Mouse (Mus musculus) lung, embryonic 16.5 days (tissue): ENCODE measurements at regions not wholly inside any gene's neighbourhood (a gene's known extent, or its start where the extent isn't known, plus 50 kb on each side); places are given as distances from the start of the nearest gene placed in this dataset.

Experiments used
- ATAC-seq: fragments of 200-750 bp; cut with Nextera tagmentation; 2 replicates; pipeline ENCODE4 v1.8.0; 2017; ENCODE audit warnings: low read depth, mild to moderate bottlenecking, moderate library complexity
- H3K27ac ChIP-seq: fragments of 300-500 bp; sonication (generic); 2 replicates; pipeline ENCODE4 v1.5.1; 2014; ENCODE audit warnings: mild to moderate bottlenecking, control low read depth, low read length
- H3K27me3 ChIP-seq: fragments of 300-500 bp; sonication (generic); 2 replicates; pipeline ENCODE4 v1.6.1; 2014; ENCODE audit warnings: low read depth, low read length, mixed read lengths; ENCODE audit not compliant: control insufficient read depth, insufficient read depth
- H3K36me3 ChIP-seq: fragments of 300-500 bp; sonication (generic); 2 replicates; pipeline ENCODE4 v1.6.1; 2014; ENCODE audit warnings: low read length; ENCODE audit not compliant: control insufficient read depth, insufficient read depth
- H3K4me1 ChIP-seq: fragments of 300-500 bp; sonication (generic); replicated peaks from 2 replicates; pipeline ENCODE4 v1.6.1; 2014; ENCODE audit warnings: low read length, mixed read lengths; ENCODE audit not compliant: control insufficient read depth, insufficient read depth
- H3K4me2 ChIP-seq: fragments of 300-500 bp; sonication (generic); 2 replicates; pipeline ENCODE4 v1.6.1; 2014; ENCODE audit warnings: low read depth, low read length, control low read depth
- H3K4me3 ChIP-seq: fragments of 300-500 bp; sonication (generic); 2 replicates; pipeline ENCODE4 v1.5.1; 2014; ENCODE audit warnings: mild to moderate bottlenecking, low read length, control low read depth
- H3K9ac ChIP-seq: fragments of 300-500 bp; sonication (generic); 2 replicates; pipeline ENCODE4 v1.6.1; 2014; ENCODE audit warnings: low read length, control low read depth
- H3K9me3 ChIP-seq: fragments of 300-500 bp; sonication (generic); 2 replicates; pipeline ENCODE4 v1.6.1; 2016; ENCODE audit warnings: low read length; ENCODE audit not compliant: control insufficient read depth
- WGBS: fragments of 180-500 bp; shearing (Covaris S2); extraction: QIAGEN DNeasy Blood & Tissue Kit; methylation state at CpG from one replicate; pipeline ENCODE4 v1.1.7; 2014; 5-methylcytosine and 5-hydroxymethylcytosine counted together

- 43% methylated on average over 5 of the region's 5 CpGs for WGBS
- ATAC-seq: no peak
These were observed 93.4 kb upstream of the Ankrd50 start for GRCm38 (mm10) chr3:38577890-38578628.

GRCm38 (mm10) chr3:38573594-38573993, 89.0 kb upstream of the Ankrd50 start:
- no peak for ATAC-seq
- no peak overlapping the region for H3K4me2 ChIP-seq
- H3K9ac ChIP-seq: no peak overlapping the region
- no peaks in the 10 kb centered on the region for H3K27me3 ChIP-seq
- H3K36me3 ChIP-seq: no peaks in the 10 kb centered on the region
- H3K27ac ChIP-seq: no peak overlapping the region
- no peaks in the 10 kb centered on the region for H3K9me3 ChIP-seq
- H3K4me3 ChIP-seq: no peak overlapping the region
- 0 out of 2 replicates have a peak, but pooled peaks cover 8% of the 10 kb centered on the region for H3K4me1 ChIP-seq
- WGBS: 78% methylated on average over 5 of the region's 5 CpGs

More at GRCm38 (mm10) chr3:38577890-38578628, 93.4 kb upstream of the Ankrd50 start:
- no peak overlapping the region for H3K4me3 ChIP-seq
- no peaks in the 10 kb centered on the region for H3K27me3 ChIP-seq
- H3K4me1 ChIP-seq: no peaks in the 10 kb centered on the region
- H3K36me3 ChIP-seq: no peaks in the 10 kb centered on the region
- no peak overlapping the region for H3K4me2 ChIP-seq
- no peak overlapping the region for H3K27ac ChIP-seq
- no peaks in the 10 kb centered on the region for H3K9me3 ChIP-seq
- no peak overlapping the region for H3K9ac ChIP-seq

- Histone ChIP-seq H3K4me3 (no peak overlapping the region), H3K9me3 (no peaks in the 10 kb centered on the region), H3K36me3 (no peaks in the 10 kb centered on the region), H3K9ac (no peak overlapping the region), H3K4me2 (no peak overlapping the region), H3K27me3 (no peaks in the 10 kb centered on the region), H3K4me1 (0 out of 2 replicates have a peak, but pooled peaks cover 8% of the 10 kb centered on the region), H3K27ac (no peak overlapping the region)
- 28% methylated on average over 3 of the region's 3 CpGs for WGBS
- ATAC-seq: peak; percentile 86
These were observed 87.5 kb upstream of the Ankrd50 start for GRCm38 (mm10) chr3:38572159-38572558.

GRCm38 (mm10) chr3:38571224-38571623, 86.6 kb upstream of the Ankrd50 start:
- no peak overlapping the region for H3K9ac ChIP-seq
- WGBS: 81% methylated on average over 4 of the region's 4 CpGs
- no peaks in the 10 kb centered on the region for H3K27me3 ChIP-seq
- 0 out of 2 replicates have a peak, but pooled peaks cover 8% of the 10 kb centered on the region for H3K4me1 ChIP-seq
- H3K4me3 ChIP-seq: no peak overlapping the region
- H3K36me3 ChIP-seq: no peaks in the 10 kb centered on the region
- no peak overlapping the region for H3K4me2 ChIP-seq
- no peak for ATAC-seq
- peak overlapping the region; percentile 80 for H3K27ac ChIP-seq
- H3K9me3 ChIP-seq: no peaks in the 10 kb centered on the region

GRCm38 (mm10) chr3:38569001-38569400, 84.4 kb upstream of the Ankrd50 start:
- Histone ChIP-seq H3K36me3 (no peaks in the 10 kb centered on the region), H3K4me2 (no peak overlapping the region), H3K4me3 (no peak overlapping the region), H3K4me1 (0 out of 2 replicates have a peak, but pooled peaks cover 8% of the 10 kb centered on the region), H3K9ac (no peak overlapping the region), H3K9me3 (no peaks in the 10 kb centered on the region), H3K27me3 (no peaks in the 10 kb centered on the region), H3K27ac (no peak overlapping the region)
- 45% methylated on average over 6 of the region's 6 CpGs for WGBS
- no peak for ATAC-seq

GRCm38 (mm10) chr3:38568596-38568975, 83.9 kb upstream of the Ankrd50 start:
- no peak for ATAC-seq
- WGBS: 48% methylated on average over 2 of the region's 2 CpGs

GRCm38 (mm10) chr3:38567946-38568595, 83.4 kb upstream of the Ankrd50 start:
- no peak for ATAC-seq
- H3K27me3 ChIP-seq: no peaks in the 10 kb centered on the region
- H3K4me2 ChIP-seq: no peak overlapping the region
- H3K27ac ChIP-seq: no peak overlapping the region
- H3K36me3 ChIP-seq: no peaks in the 10 kb centered on the region
- H3K4me3 ChIP-seq: no peak overlapping the region
- H3K4me1 ChIP-seq: 0 out of 2 replicates have a peak, but pooled peaks cover 8% of the 10 kb centered on the region
- WGBS: 82% methylated on average over 8 of the region's 8 CpGs
- no peaks in the 10 kb centered on the region for H3K9me3 ChIP-seq
- H3K9ac ChIP-seq: no peak overlapping the region

More at GRCm38 (mm10) chr3:38568596-38568975, 83.9 kb upstream of the Ankrd50 start:
- Histone ChIP-seq H3K4me2 (no peak overlapping the region), H3K9me3 (no peaks in the 10 kb centered on the region), H3K4me3 (no peak overlapping the region), H3K4me1 (0 out of 2 replicates have a peak, but pooled peaks cover 8% of the 10 kb centered on the region), H3K27me3 (no peaks in the 10 kb centered on the region), H3K9ac (no peak overlapping the region), H3K36me3 (no peaks in the 10 kb centered on the region), H3K27ac (no peak overlapping the region)

GRCm38 (mm10) chr3:38566576-38566975, 81.9 kb upstream of the Ankrd50 start:
- H3K36me3 ChIP-seq: no peaks in the 10 kb centered on the region

GRCm38 (mm10) chr3:38564844-38565243, 80.2 kb upstream of the Ankrd50 start:
- no peak overlapping the region for H3K27ac ChIP-seq
- no peak for ATAC-seq
- H3K4me3 ChIP-seq: no peak overlapping the region
- WGBS: 38% methylated on average over 2 of the region's 2 CpGs
- no peaks in the 10 kb centered on the region for H3K27me3 ChIP-seq
- H3K36me3 ChIP-seq: no peaks in the 10 kb centered on the region
- H3K9me3 ChIP-seq: no peaks in the 10 kb centered on the region
- no peaks in the 10 kb centered on the region for H3K4me1 ChIP-seq
- no peak overlapping the region for H3K4me2 ChIP-seq
- H3K9ac ChIP-seq: no peak overlapping the region

More at GRCm38 (mm10) chr3:38566576-38566975, 81.9 kb upstream of the Ankrd50 start:
- Histone ChIP-seq H3K27me3 (no peaks in the 10 kb centered on the region), H3K4me3 (no peak overlapping the region), H3K27ac (no peak overlapping the region), H3K9me3 (no peaks in the 10 kb centered on the region), H3K9ac (no peak overlapping the region), H3K4me2 (no peak overlapping the region), H3K4me1 (0 out of 2 replicates have a peak, but pooled peaks cover 3% of the 10 kb centered on the region)
- 88% methylated on average over 2 of the region's 2 CpGs for WGBS
- ATAC-seq: no peak
